Mouse (Mus musculus) kidney, postnatal 4 days (tissue): Measurements from ENCODE around the gene Fuca2.
"Not testable (repeated sequence)": the region's sequence is repeated elsewhere in the genome, so short reads cannot be mapped to it uniquely, and the experiment has no call there.

Source experiments
- DNase-seq, 2 experiments: peaks; one replicate each; pipeline ENCODE4 v3.0.0; 2021; ENCODE audit warnings: mixed read lengths in 2 of 2

Gene Fuca2

DNA sequence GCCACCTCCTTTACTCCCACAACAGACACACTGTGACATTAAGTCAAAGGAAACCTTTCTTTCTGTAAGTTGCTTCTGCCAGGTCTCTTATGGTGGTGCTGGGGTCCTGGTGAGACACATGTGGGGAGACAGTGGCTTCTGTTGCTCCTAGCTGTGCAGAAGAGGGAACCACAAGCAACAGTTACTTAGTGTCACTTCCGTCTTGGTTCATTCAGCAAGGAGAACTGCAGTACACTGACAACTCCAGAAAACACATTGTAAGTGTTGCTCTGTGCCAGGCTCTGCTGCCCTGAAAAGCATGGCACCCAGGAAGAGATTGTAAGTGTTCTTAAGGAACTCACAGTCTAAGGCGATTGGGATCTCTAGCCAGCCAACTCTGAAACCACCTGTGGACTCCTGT, at the start of gene Fuca2:
Fuca2 (plus strand) TSS at position 210 of the 400 bp plus-strand sequence.
- DNase-seq: no peak

DNA sequence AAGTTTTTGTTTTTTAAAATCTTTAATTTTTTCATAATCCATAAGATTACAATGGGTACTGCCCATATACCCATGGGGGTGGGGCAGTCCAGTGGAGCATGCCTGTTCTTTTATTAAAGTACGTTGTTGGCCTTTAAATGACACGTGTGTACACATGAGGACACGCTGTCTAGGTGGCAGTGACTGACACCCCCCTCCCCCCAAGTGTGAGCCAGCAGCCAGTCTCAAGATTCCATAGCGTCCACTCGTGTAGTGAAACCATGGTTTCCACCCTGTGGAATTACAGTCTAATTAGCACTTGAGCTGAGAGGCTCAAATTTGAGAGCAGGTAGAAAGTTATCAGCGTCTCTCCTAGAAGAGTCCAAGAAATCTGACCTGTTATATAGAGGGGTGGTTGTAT, 47.7 kb upstream of the Fuca2 start:
- no peak for DNase-seq

- DNase-seq: no peak
Observed at GRCm38 (mm10) chr10:13453200-13453990, 45.9 kb upstream of the Fuca2 start.

GRCm38 (mm10) chr10:13464295-13464694, 35.0 kb upstream of the Fuca2 start:
- not testable (repeated sequence) for DNase-seq

DNA sequence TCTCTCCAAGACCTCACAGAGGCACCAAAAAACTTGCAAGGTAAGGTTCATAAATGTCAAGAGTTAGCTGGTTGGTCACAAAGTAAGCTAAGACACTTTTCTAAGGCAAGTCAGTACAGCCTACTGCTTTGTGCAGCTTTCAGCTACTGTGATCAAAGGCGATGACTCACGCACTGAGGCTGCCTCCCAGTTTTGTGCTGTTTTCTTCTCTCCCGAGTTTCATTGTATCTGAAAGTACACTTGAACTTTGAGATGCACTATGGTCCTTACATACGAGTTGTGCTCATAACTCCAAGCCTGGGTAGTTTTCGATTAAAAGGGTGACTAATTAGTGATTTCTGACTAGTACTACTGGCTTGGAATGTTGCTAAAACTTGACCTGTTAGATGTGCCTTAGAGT, 32.4 kb upstream of the Fuca2 start:
- DNase-seq: peak in 1 of 2 experiments; percentile 12

- DNase-seq: not testable (repeated sequence)
Observed at GRCm38 (mm10) chr10:13468025-13468529, 31.3 kb upstream of the Fuca2 start.

DNA sequence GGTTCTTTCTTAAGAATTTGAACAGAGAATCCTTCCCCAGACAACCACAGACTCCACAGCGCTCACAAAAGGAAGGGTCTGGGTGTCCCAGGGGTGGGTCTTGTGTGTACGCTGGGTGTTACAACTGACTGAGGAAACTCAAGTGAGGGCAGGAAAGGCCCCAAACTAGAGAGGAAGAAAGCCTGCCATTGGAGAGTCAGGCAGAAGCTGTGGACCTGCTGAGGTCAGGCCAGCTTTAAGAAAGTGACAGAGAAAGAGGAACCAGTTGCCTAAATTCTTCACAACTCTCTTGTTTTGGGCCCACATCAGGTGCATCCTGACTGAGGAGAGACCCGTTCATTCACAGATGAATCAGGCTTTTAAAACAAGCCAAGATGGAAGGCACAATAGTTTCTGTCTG, 29.1 kb upstream of the Fuca2 start:
- no peak for DNase-seq

GRCm38 (mm10) chr10:13473287-13473832, 26.0 kb upstream of the Fuca2 start:
- DNase-seq: no peak

GRCm38 (mm10) chr10:13473833-13474567, 25.3 kb upstream of the Fuca2 start, which contains the start of gene Phactr2:
Gene Phactr2 (minus strand): TSS chr10:13474412.
- peak; percentile 66 to 79 for DNase-seq

DNA sequence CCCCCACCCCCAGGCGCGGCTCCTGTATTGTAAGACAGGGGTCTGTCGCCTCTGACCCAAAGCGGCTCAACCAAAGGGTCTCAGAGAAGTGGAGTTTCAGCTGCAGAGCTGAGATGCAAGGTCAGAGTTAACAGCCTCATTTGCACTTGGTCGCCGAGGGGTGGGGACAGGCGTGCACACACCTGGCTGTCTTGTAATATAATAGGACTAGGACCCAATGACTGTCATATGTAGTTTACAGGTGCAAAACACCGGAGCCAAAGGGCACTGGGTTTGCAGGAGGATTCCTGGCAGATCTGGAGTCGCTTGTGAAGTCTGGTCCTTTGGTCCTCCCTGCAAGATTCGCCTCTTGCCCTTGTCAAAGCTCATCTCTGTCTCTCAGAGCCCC, 24.8 kb upstream of the Fuca2 start:
- peak in 1 of 2 experiments; percentile 35 for DNase-seq

DNA sequence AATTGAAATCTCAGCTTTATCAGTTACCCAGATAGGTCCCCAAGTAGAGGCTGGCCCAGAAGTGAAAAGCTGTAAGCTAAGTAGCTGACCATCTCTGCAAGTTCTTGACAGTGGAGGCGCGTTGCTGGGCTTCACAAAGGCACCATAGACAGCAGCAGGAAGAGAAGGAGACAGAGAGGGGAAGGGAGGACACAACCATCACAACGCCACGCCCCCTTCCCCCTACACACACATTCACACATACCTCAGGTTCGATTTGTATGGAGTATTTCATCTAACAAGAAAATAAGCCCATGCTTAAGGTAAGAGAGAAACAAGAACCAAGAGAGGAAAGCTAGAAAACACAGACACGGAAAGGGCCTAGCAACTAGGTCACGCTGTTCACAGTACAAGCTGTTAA, 24.2 kb upstream of the Fuca2 start:
- DNase-seq: peak; percentile 20 to 22

DNA sequence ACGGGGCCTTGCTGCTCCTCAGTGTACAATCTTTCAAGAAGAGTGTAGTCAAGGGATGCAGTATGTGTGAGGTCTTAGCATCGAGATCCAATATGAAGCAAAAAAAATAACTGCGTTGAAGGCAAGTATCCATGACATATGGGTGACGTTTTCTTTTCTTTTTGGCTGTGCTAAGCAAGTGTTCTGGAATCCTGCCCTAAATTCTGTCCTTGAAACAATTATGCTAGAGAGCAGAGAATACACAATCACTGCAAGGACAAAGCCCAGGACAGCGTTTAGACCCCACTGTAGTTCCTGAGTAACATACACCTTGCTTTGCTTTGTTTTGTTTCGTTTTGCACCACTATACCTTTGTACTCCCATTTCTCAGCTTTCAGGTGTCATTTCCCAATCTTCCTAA, 20.0 kb upstream of the Fuca2 start:
- no peak for DNase-seq

GRCm38 (mm10) chr10:13485958-13486357, 13.4 kb upstream of the Fuca2 start:
- no peak for DNase-seq

DNA sequence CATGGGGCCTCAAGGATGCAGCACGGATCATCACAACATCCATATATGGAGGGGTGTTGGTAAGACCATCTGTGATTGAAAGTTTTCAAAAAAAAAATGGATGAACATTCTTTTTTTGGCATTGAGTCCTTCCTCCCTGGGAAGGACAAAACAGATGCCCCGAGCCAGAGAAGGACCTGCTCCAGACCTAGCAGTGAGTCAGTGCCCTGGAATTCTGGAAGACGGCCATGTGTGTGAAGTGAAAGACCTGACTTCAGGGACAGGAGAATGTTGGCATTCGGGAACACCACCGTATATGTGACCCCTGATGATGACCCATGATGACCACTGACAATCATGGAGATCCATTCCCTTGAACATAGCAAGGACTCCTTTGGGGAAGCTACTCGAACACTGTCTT, 9.7 kb upstream of the Fuca2 start:
- DNase-seq: no peak

DNA sequence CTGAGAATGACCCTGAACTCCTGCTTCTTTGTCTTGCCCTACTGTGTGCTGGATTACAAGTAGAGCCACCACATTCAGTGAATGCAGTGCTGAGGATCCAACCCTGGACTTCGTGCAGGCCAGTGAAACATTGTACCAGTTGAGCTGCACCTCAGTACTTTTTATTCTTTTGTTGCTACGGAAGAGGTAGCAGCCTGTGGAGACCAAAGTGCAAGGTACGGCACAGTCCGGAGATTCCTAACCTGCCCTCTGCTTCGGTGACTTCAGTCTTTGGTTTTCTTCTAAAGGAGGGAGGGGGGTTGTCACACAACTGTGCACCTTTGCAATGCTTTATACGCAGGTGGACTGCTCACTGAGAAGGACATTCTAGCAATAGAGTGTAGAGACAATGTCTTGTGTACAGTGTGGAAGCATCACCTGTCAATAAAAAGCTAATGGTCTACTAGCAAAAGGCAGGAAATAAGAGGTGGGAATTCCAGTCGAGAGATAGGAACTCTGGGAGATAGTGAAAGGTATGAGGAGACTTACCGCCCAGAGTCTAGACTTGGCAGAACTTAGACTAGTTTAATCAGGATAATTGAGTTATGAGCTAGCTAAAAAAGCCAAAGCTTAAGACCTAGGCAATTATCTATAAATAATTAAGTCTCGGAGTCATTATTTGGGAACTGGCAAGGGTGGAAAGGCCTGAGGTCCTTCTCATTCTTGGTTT, 5.2 kb upstream of the Fuca2 start:
- no peak for DNase-seq

DNA sequence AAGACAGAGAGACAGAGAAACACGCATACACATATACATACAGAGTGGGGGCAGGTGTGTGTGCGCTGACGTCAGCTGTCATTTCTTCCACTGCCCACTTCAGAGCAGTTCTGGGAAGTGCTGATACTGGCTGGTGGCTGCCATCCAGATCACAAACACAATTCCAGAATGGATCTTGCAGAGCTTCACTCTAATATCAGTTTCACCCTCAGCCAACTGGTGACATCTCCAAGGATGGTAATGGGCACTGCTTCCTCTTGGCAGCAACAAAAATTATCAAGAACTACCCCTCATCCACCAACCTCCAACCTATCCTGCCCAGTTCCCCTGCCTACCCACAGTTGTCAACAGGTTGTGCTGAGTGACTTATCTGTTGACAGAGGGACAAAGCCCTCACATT, 3.0 kb upstream of the Fuca2 start:
- DNase-seq: no peak

DNA sequence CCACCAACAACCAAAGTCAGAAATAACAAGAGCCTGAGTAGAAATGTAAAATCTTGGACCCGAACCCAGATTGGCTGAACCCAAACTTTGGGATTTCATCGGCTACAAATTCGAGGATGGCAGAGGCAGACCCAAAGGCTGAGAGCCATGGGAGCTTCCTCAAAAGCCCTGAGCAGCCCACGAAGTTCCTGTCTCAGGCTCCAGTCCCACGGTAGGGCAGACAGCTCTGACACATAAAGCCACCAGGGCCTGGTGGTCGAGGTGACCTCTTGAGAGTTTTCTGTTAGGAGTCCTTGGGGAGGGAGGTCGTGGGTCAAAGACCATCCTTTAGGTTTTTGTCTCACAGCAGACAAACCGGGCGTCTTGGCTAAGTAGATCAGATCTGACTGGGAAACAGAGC, 1.1 kb downstream of the Fuca2 start:
- peak in 1 of 2 experiments; percentile 16 for DNase-seq

DNA sequence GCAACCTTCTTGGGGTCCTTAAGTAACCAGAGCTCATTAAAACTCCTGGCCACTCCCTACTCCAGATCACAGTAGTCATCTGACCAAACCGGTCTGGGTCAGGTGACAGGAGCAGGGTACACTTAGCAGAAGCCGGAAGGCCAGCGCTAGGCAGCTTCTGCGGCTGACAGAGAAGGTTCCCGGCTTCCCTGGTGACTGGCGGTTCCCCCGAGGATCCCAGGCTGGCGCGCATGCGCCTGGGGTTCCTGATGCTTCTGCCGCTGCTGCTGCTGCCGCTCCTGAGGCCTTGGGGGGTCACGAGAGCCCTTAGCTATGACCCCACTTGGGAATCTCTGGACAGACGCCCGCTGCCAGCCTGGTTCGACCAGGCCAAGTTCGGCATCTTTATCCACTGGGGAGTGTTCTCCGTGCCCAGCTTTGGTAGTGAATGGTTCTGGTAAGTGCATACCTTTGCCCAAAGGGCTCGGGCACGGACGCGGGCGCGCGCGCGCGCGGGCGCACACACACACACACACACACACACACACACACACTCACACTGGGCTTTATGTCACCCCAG, 1.7 kb downstream of the Fuca2 start:
- peak; percentile 88 to 93 for DNase-seq

DNA sequence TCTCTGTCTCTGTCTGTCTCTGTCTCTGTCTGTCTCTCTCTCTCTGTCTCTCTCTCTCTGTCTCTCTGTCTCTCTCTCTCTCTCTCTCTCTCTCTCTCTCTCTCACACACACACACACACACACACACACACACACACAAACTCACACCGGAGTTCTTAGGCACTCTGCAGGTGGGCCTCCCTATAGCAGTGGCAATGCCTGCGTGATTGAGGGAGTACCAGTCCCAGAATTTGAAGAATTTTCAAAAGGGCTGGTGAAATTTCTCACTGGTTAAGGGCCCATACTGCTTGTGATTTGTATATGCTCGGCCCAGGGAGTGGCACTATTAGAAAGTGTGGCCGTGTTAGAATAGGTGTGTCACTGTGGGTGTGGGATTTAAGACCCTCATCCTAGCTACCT, 2.2 kb downstream of the Fuca2 start:
- not testable (repeated sequence) for DNase-seq

GRCm38 (mm10) chr10:13502371-13502770, 3.0 kb downstream of the Fuca2 start:
- no peak for DNase-seq

GRCm38 (mm10) chr10:13521857-13522256, 22.5 kb downstream of the Fuca2 start:
- DNase-seq: no peak

DNA sequence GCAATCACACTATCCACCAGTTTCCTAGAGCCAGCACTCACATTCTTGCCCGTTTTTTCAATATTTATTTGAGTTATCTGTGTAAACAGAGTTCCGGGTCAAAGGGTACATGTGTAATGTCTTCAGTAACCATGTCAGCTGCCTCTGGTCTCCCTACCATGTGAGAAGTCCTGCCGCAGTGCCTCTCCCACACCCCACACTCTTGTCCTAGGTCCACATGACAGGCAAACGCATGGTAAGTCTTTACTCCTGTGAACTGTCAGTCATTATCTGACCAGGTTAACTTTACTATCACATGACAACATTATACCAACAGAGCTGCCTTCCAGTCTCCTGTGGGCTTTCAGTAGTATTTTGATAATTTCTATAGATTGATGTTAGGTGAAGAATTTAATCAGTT, 28.8 kb downstream of the Fuca2 start:
- DNase-seq: no peak

GRCm38 (mm10) chr10:13534751-13535150, 35.4 kb downstream of the Fuca2 start:
- DNase-seq: no peak
